Mouse (Mus musculus) limb, embryonic 14.5 days (tissue): Measurements from ENCODE around the gene Ampd2. TPM values are rescaled to one million over a fixed set of nuclear protein-coding genes. Genes with fewer than 3 reads are reported as not detected.

Source experiments
- ATAC-seq: fragments of 200-750 bp; cut with Nextera tagmentation; 2 replicates; pipeline ENCODE4 v1.8.0; 2017; ENCODE audit warnings: low read depth, moderate number of reproducible peaks, moderate TSS enrichment; ENCODE audit not compliant: low FRiP score
- DNase-seq: peaks from one replicate; pipeline ENCODE4 v3.0.0-alpha.2; 2015; ENCODE audit warnings: low spot score
- H3K27ac ChIP-seq: fragments of 300-500 bp; sonication (generic); replicated peaks from 2 replicates; pipeline ENCODE4 v1.5.1; 2014; ENCODE audit warnings: low read depth, mild to moderate bottlenecking, low read length, moderate library complexity, mixed read lengths
- H3K27me3 ChIP-seq: fragments of 300-500 bp; sonication (generic); 2 replicates; pipeline ENCODE4 v1.6.1; 2014; ENCODE audit warnings: low read length, mixed read lengths; ENCODE audit not compliant: control insufficient read depth, insufficient read depth
- H3K36me3 ChIP-seq: fragments of 300-500 bp; sonication (generic); 2 replicates; pipeline ENCODE4 v1.6.1; 2014; ENCODE audit warnings: mild to moderate bottlenecking, low read length, moderate library complexity, mixed read lengths; ENCODE audit not compliant: control insufficient read depth, insufficient read depth
- H3K4me1 ChIP-seq: fragments of 300-500 bp; sonication (generic); 2 replicates; pipeline ENCODE4 v1.6.1; 2014; ENCODE audit warnings: antibody characterized with exemption, low read length, mixed read lengths; ENCODE audit not compliant: control insufficient read depth, insufficient read depth
- H3K4me2 ChIP-seq: fragments of 300-500 bp; sonication (generic); replicated peaks from 2 replicates; pipeline ENCODE4 v1.6.1; 2014; ENCODE audit warnings: low read depth, mild to moderate bottlenecking, low read length, moderate library complexity; ENCODE audit not compliant: severe bottlenecking
- H3K4me3 ChIP-seq: fragments of 300-500 bp; sonication (generic); replicated peaks from 2 replicates; pipeline ENCODE4 v1.5.1; 2014; ENCODE audit warnings: low read length
- H3K9ac ChIP-seq: fragments of 300-500 bp; sonication (generic); 2 replicates; pipeline ENCODE4 v1.6.1; 2014; ENCODE audit warnings: mild to moderate bottlenecking, low read depth, low read length, moderate library complexity; ENCODE audit not compliant: severe bottlenecking
- H3K9me3 ChIP-seq: fragments of 300-500 bp; sonication (generic); 2 replicates; pipeline ENCODE4 v1.6.1; 2016; ENCODE audit warnings: low read length; ENCODE audit not compliant: control insufficient read depth
- POLR2A ChIP-seq: fragments of 200-500 bp; IDR thresholded peaks from 2 replicates; pipeline ENCODE4 v1.8.0; 2012; ENCODE audit warnings: inconsistent platforms, mild to moderate bottlenecking, moderate library complexity, borderline replicate concordance; ENCODE audit not compliant: insufficient read depth, insufficient read length; ENCODE audit errors: extremely low read depth
- WGBS: fragments of 180-500 bp; shearing (Covaris S2); extraction: QIAGEN DNeasy Blood & Tissue Kit; methylation state at CpG from one replicate; pipeline ENCODE4 v1.1.7; 2014; 5-methylcytosine and 5-hydroxymethylcytosine counted together
- polyA plus RNA-seq, 2 experiments: library from polyadenylated mRNA; depleted of rRNA in 1 of 2; stranded (reverse) in 1 of 2; unstranded in 1 of 2; fragments of >200 nt; fragmentation: Nextera tagmentation in 1 of 2; extraction: Ambion mirVana in 1 of 2; gene quantifications; 2 replicates each; pipeline versions ENCODE4 v1.2.1 to v1.2.3; 2012 to 2014

Ampd2 gene
- polyA plus RNA-seq, 2 experiments: 35.8 to 116 TPM

DNA sequence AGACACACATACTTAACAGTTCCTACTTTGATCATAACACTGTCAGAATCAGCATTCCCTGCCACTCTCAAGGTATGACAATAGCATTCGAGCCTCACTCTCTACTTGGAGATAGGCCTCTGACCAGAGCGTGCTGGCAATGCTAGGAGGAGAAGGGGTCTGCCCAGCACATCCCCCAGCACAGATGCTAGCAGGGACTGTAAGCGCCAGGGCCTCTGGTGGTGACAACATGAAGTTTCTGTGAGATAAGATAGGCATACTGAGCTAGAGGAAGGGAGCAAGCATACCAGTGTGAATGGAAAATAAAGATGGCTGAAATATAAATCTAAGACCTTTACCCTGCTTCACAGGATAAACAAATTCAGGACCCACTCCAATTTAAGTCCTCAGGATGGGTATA is 18.8 kb upstream of the Ampd2 start:
- no peak for TF ChIP-seq POLR2A
- 92% methylated on average over 3 of the region's 3 CpGs for WGBS
- no peaks in the 10 kb centered on the region for H3K27me3 ChIP-seq

DNA sequence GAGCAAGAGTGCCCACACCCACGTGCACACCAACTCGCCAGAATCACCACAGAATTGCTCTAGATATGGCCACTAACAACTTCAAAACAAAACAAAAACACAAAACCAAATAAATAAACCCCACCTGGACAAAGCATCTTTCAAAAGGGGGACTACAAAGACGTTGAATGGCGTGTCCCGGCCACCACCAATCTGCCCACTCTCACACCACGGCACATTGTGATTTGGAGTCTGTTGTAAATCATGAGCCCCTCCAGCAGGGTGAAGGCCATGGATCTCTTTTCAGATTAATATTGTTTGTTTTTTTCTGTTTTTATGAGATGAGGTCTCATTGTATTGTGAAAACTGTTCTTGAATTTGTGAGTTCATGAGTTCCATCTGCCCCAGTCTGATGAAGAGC is 15.6 kb upstream of the Ampd2 start:
- ATAC-seq: no peak
- no peak for DNase-seq
- TF ChIP-seq POLR2A: no peak
- WGBS: 91% methylated on average over 6 of the region's 6 CpGs
- no peak overlapping the region for H3K4me2 ChIP-seq
- H3K9me3 ChIP-seq: no peaks in the 10 kb centered on the region
- H3K4me1 ChIP-seq: no peaks in the 10 kb centered on the region
- H3K9ac ChIP-seq: no peak overlapping the region
- no peaks in the 10 kb centered on the region for H3K27me3 ChIP-seq
- no peak overlapping the region for H3K4me3 ChIP-seq
- peaks cover 21% of the 10 kb centered on the region; the same call in 1 of the 2 replicates for H3K36me3 ChIP-seq
- no peak overlapping the region for H3K27ac ChIP-seq

More for the DNA sequence above, 18.8 kb upstream of the Ampd2 start:
- DNase-seq (no peak), ATAC-seq (no peak)
- no peak overlapping the region for H3K4me2 ChIP-seq
- H3K9me3 ChIP-seq: no peaks in the 10 kb centered on the region
- H3K4me3 ChIP-seq: no peak overlapping the region
- H3K27ac ChIP-seq: no peak overlapping the region
- H3K9ac ChIP-seq: no peak overlapping the region
- H3K36me3 ChIP-seq: peaks cover 49% of the 10 kb centered on the region
- no peaks in the 10 kb centered on the region for H3K4me1 ChIP-seq

- ATAC-seq (no peak), DNase-seq (no peak)
- no peak overlapping the region for H3K9ac ChIP-seq
- H3K27ac ChIP-seq: no peak overlapping the region
- WGBS: 52% methylated on average over 3 of the region's 3 CpGs
- H3K27me3 ChIP-seq: no peaks in the 10 kb centered on the region
- no peaks in the 10 kb centered on the region for H3K4me1 ChIP-seq
- no peak for TF ChIP-seq POLR2A
- no peaks in the 10 kb centered on the region for H3K9me3 ChIP-seq
- H3K36me3 ChIP-seq: peaks cover 16% of the 10 kb centered on the region; the same call in 1 of the 2 replicates
- no peak overlapping the region for H3K4me2 ChIP-seq
- H3K4me3 ChIP-seq: no peak overlapping the region
Observed at GRCm38 (mm10) chr3:108101594-108101993, 15.1 kb upstream of the Ampd2 start.

- TF ChIP-seq POLR2A: no peak
- H3K4me3 ChIP-seq: no peak overlapping the region
- no peaks in the 10 kb centered on the region for H3K27me3 ChIP-seq
- WGBS: 76% methylated on average over 6 of the region's 6 CpGs
- no peak overlapping the region for H3K27ac ChIP-seq
- no peak overlapping the region for H3K9ac ChIP-seq
- ATAC-seq (no peak), DNase-seq (no peak)
- H3K9me3 ChIP-seq: no peaks in the 10 kb centered on the region
- no peaks in the 10 kb centered on the region for H3K4me1 ChIP-seq
- H3K36me3 ChIP-seq: no peaks in the 10 kb centered on the region
- H3K4me2 ChIP-seq: no peak overlapping the region
Observed at GRCm38 (mm10) chr3:108098316-108098715, 11.9 kb upstream of the Ampd2 start.

- Histone ChIP-seq H3K9me3 (no peaks in the 10 kb centered on the region), H3K9ac (no peak overlapping the region), H3K4me3 (no peak overlapping the region), H3K4me2 (no peak overlapping the region), H3K4me1 (no peaks in the 10 kb centered on the region), H3K27ac (no peak overlapping the region), H3K36me3 (no peaks in the 10 kb centered on the region), H3K27me3 (no peaks in the 10 kb centered on the region)
- WGBS: 66% methylated on average over 8 of the region's 8 CpGs
- ATAC-seq (no peak), DNase-seq (no peak)
- TF ChIP-seq POLR2A: no peak
Observed at GRCm38 (mm10) chr3:108097656-108098055, 11.2 kb upstream of the Ampd2 start.

GRCm38 (mm10) chr3:108096726-108097125 is 10.3 kb upstream of the Ampd2 start:
- 87% methylated on average over 10 of the region's 10 CpGs for WGBS
- ATAC-seq (no peak), DNase-seq (no peak)
- Histone ChIP-seq H3K9ac (no peak overlapping the region), H3K4me3 (no peak overlapping the region), H3K27ac (no peak overlapping the region), H3K9me3 (no peaks in the 10 kb centered on the region), H3K36me3 (no peaks in the 10 kb centered on the region), H3K4me2 (no peak overlapping the region), H3K4me1 (no peaks in the 10 kb centered on the region), H3K27me3 (no peaks in the 10 kb centered on the region)
- TF ChIP-seq POLR2A: no peak
